Mouse (Mus musculus) adrenal gland, postnatal 14 days (tissue): ENCODE measurements around the gene Pitx1. TPM values are rescaled to one million over a fixed set of nuclear protein-coding genes. Genes with fewer than 3 reads are reported as not detected.

Source experiments
- DNase-seq: peaks from one replicate; pipeline ENCODE4 v3.0.0; 2021; ENCODE audit warnings: mixed read lengths
- total RNA-seq: library from RNA; stranded (reverse); gene quantifications from 2 replicates; pipeline ENCODE4 v1.2.3, GENCODE M21; 2021

Pitx1 gene
- total RNA-seq, 1 experiment from 2014 or later = not detected

GRCm38 (mm10) chr13:55830833-55831721 is 4.9 kb downstream of the Pitx1 start:
- no peak for DNase-seq

- no peak for DNase-seq
Measured at GRCm38 (mm10) chr13:55830081-55830832, 5.7 kb downstream of the Pitx1 start.

- DNase-seq = no peak
Measured at GRCm38 (mm10) chr13:55829018-55829655, 6.9 kb downstream of the Pitx1 start.

- no peak for DNase-seq
Measured at GRCm38 (mm10) chr13:55828141-55829017, 7.6 kb downstream of the Pitx1 start.

- no peak for DNase-seq
Measured at GRCm38 (mm10) chr13:55827679-55828140, 8.3 kb downstream of the Pitx1 start.

GRCm38 (mm10) chr13:55826796-55827678 is 9.0 kb downstream of the Pitx1 start:
- no peak for DNase-seq

- DNase-seq = no peak
Measured at GRCm38 (mm10) chr13:55826008-55826671, 9.9 kb downstream of the Pitx1 start.

GRCm38 (mm10) chr13:55825245-55825681 is 10.7 kb downstream of the Pitx1 start:
- DNase-seq = no peak

- DNase-seq = no peak
Measured at GRCm38 (mm10) chr13:55824151-55824945, 11.6 kb downstream of the Pitx1 start.

- DNase-seq = no peak
Measured at GRCm38 (mm10) chr13:55822499-55822898, 13.5 kb downstream of the Pitx1 start.

GRCm38 (mm10) chr13:55814834-55815233 is 21.2 kb downstream of the Pitx1 start:
- DNase-seq = no peak

GRCm38 (mm10) chr13:55813490-55814016 is 22.4 kb downstream of the Pitx1 start:
- DNase-seq = no peak

GRCm38 (mm10) chr13:55810947-55811346 is 25.0 kb downstream of the Pitx1 start:
- DNase-seq = peak; percentile 31

- DNase-seq = no peak
Measured at GRCm38 (mm10) chr13:55809707-55810106, 26.3 kb downstream of the Pitx1 start.

GRCm38 (mm10) chr13:55809041-55809623 is 26.9 kb downstream of the Pitx1 start:
- DNase-seq = no peak

- DNase-seq = no peak
Measured at GRCm38 (mm10) chr13:55803973-55804372, 32.0 kb downstream of the Pitx1 start.

GRCm38 (mm10) chr13:55801246-55801645 is 34.7 kb downstream of the Pitx1 start:
- no peak for DNase-seq

- peak; percentile 33 for DNase-seq
Measured at GRCm38 (mm10) chr13:55786120-55786519, 49.9 kb downstream of the Pitx1 start.
